Mouse (Mus musculus): ENCODE measurements around the gene AF067063. TPM values are rescaled to one million over a fixed set of nuclear protein-coding genes. Genes with fewer than 3 reads are reported as not detected.

AF067063 gene
- polyA plus RNA-seq, 1 experiment from 2014 or later, result not detected

DNA sequence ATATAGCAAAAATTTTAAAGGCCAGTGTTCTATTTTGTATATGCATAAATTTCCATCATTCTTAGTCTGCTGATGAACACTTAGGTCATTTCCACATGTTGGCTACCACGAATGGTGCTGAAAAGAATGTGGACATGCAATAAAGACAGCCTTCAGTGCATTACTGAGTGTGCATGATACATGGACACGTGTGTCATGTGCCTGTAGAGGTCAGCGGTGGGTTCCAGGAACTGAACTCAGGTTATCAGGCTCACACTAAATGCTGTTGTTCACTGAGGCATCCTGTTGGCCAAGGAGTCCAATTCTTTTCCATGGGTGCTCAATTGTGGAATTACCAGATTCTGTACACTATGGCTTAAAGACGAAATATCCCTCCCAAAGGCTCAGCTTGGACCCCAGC is 46.4 kb downstream of the AF067063 start:
- H3K9me3 ChIP-seq (replicated peaks; ENCODE audit: control insufficient read depth, low read length), result no peaks in the 10 kb centered on the region
- 84% methylated on average over 4 of the region's 4 CpGs for WGBS
- DNase-seq (ENCODE audit: low spot score) (no peak), ATAC-seq (no peak)
- H3K9ac ChIP-seq (ENCODE audit: low read length), result no peak overlapping the region
- H3K4me2 ChIP-seq (ENCODE audit: low read length), result no peak overlapping the region
- no peaks in the 10 kb centered on the region for H3K27me3 ChIP-seq (replicated peaks; ENCODE audit: control insufficient read depth, insufficient read depth, low read length)
- no peaks in the 10 kb centered on the region for H3K4me1 ChIP-seq (ENCODE audit: control insufficient read depth, insufficient read depth, low read length)
- H3K36me3 ChIP-seq (ENCODE audit: control insufficient read depth, insufficient read depth, low read length), result peaks cover 78% of the 10 kb centered on the region
- no peak overlapping the region for H3K4me3 ChIP-seq (ENCODE audit: low read depth, low read length)
- H3K27ac ChIP-seq (ENCODE audit: low read depth, low read length), result no peak overlapping the region

Other genes with a start within 250 kb of the AF067063 start
- 0.14 and 0.31 TPM in 2 replicates for gene Ccl28, start 206.4 kb downstream of the AF067063 start, polyA plus RNA-seq (2014; fragmentation: Nextera tagmentation; extraction: Ambion mirVana)
- gene Hmgcs1, start 139.8 kb downstream of the AF067063 start, polyA plus RNA-seq (2014; fragmentation: Nextera tagmentation; extraction: Ambion mirVana), result 311 and 398 TPM in 2 replicates
- gene Nim1k, start 74.3 kb downstream of the AF067063 start, polyA plus RNA-seq (2014; fragmentation: Nextera tagmentation; extraction: Ambion mirVana), result 6.8 and 7.2 TPM in 2 replicates
- 41.7 and 44.5 TPM in 2 replicates for gene Zfp131, start 39.3 kb downstream of the AF067063 start, polyA plus RNA-seq (2014; fragmentation: Nextera tagmentation; extraction: Ambion mirVana)
- not detected in 2 replicates for gene D13Ertd608e, start 5.8 kb upstream of the AF067063 start, polyA plus RNA-seq (2014; fragmentation: Nextera tagmentation; extraction: Ambion mirVana)
- not detected in 2 replicates for gene Tcstv1, start 64.6 kb upstream of the AF067063 start, polyA plus RNA-seq (2014; fragmentation: Nextera tagmentation; extraction: Ambion mirVana)
- gene Gm21761, start 99.1 kb upstream of the AF067063 start, polyA plus RNA-seq (2014; fragmentation: Nextera tagmentation; extraction: Ambion mirVana), result not detected in 2 replicates
- gene B020031M17Rik, start 120.6 kb upstream of the AF067063 start, polyA plus RNA-seq (2014; fragmentation: Nextera tagmentation; extraction: Ambion mirVana), result not detected in 2 replicates
- gene Gm36079, start 196.8 kb upstream of the AF067063 start, polyA plus RNA-seq (2014; fragmentation: Nextera tagmentation; extraction: Ambion mirVana), result not detected in 2 replicates
- gene Gm21188, start 222.0 kb upstream of the AF067063 start, polyA plus RNA-seq (2014; fragmentation: Nextera tagmentation; extraction: Ambion mirVana), result not detected in 2 replicates